Mouse (Mus musculus): ENCODE results near the gene Tead1.

The Tead1 gene

GRCm38 (mm10) chr7:112813731-112814306, 134.7 kb downstream of the Tead1 start:
- no peak for DNase-seq (ENCODE audit: low read depth, low spot score)

GRCm38 (mm10) chr7:112816016-112816415, 136.9 kb downstream of the Tead1 start:
- no peak for DNase-seq (ENCODE audit: low read depth, low spot score)

GRCm38 (mm10) chr7:112819833-112820232, 140.7 kb downstream of the Tead1 start:
- DNase-seq (ENCODE audit: low read depth, low spot score) = no peak

GRCm38 (mm10) chr7:112822879-112823278, 143.8 kb downstream of the Tead1 start:
- DNase-seq (ENCODE audit: low read depth, low spot score) = no peak

- peak; percentile 10 for DNase-seq (ENCODE audit: low read depth, low spot score)
Observed at GRCm38 (mm10) chr7:112823621-112824020, 144.5 kb downstream of the Tead1 start.

GRCm38 (mm10) chr7:112825339-112825781, 146.2 kb downstream of the Tead1 start:
- peak; percentile 75 for DNase-seq (ENCODE audit: low read depth, low spot score)

GRCm38 (mm10) chr7:112826114-112826911, 147.2 kb downstream of the Tead1 start:
- no peak for DNase-seq (ENCODE audit: low read depth, low spot score)

- DNase-seq (ENCODE audit: low read depth, low spot score) = no peak
Observed at GRCm38 (mm10) chr7:112828016-112828695, 149.0 kb downstream of the Tead1 start.

GRCm38 (mm10) chr7:112828696-112829022, 149.5 kb downstream of the Tead1 start:
- DNase-seq (ENCODE audit: low read depth, low spot score) = no peak

- no peak for DNase-seq (ENCODE audit: low read depth, low spot score)
Observed at GRCm38 (mm10) chr7:112830946-112831345, 151.8 kb downstream of the Tead1 start.

- DNase-seq (ENCODE audit: low read depth, low spot score) = no peak
Observed at GRCm38 (mm10) chr7:112831446-112831845, 152.3 kb downstream of the Tead1 start.

- no peak for DNase-seq (ENCODE audit: low read depth, low spot score)
Observed at GRCm38 (mm10) chr7:112833132-112833531, 154.0 kb downstream of the Tead1 start.

- no peak for DNase-seq (ENCODE audit: low read depth, low spot score)
Observed at GRCm38 (mm10) chr7:112836076-112836475, 157.0 kb downstream of the Tead1 start.

- DNase-seq (ENCODE audit: low read depth, low spot score) = no peak
Observed at GRCm38 (mm10) chr7:112838131-112838530, 159.0 kb downstream of the Tead1 start.

- no peak for DNase-seq (ENCODE audit: low read depth, low spot score)
Observed at GRCm38 (mm10) chr7:112840351-112840750, 161.2 kb downstream of the Tead1 start.

GRCm38 (mm10) chr7:112840890-112841289, 161.8 kb downstream of the Tead1 start:
- DNase-seq (ENCODE audit: low read depth, low spot score) = no peak

GRCm38 (mm10) chr7:112841484-112841883, 162.4 kb downstream of the Tead1 start:
- DNase-seq (ENCODE audit: low read depth, low spot score) = no peak

- no peak for DNase-seq (ENCODE audit: low read depth, low spot score)
Observed at GRCm38 (mm10) chr7:112841886-112842285, 162.8 kb downstream of the Tead1 start.

- no peak for DNase-seq (ENCODE audit: low read depth, low spot score)
Observed at GRCm38 (mm10) chr7:112851281-112851744, 172.2 kb downstream of the Tead1 start.

- DNase-seq (ENCODE audit: low read depth, low spot score) = no peak
Observed at GRCm38 (mm10) chr7:112852149-112852839, 173.2 kb downstream of the Tead1 start.

- no peak for DNase-seq (ENCODE audit: low read depth, low spot score)
Observed at GRCm38 (mm10) chr7:112853857-112854256, 174.7 kb downstream of the Tead1 start.

- DNase-seq (ENCODE audit: low read depth, low spot score) = no peak
Observed at GRCm38 (mm10) chr7:112854516-112854915, 175.4 kb downstream of the Tead1 start.

All from A20 (cell line).